Mouse (Mus musculus) liver, adult 2 months (tissue): Measurements from ENCODE around the gene Vmp1.

Experiments
- CTCF ChIP-seq: fragments of 200-500 bp; IDR thresholded peaks from 2 replicates; pipeline ENCODE4 v1.5.1; 2011; ENCODE audit warnings: low read depth, low read length, control low read depth
- POLR2A ChIP-seq: fragments of 200-500 bp; IDR thresholded peaks from 2 replicates; pipeline ENCODE4 v1.6.1; 2011; ENCODE audit warnings: low read length, control low read depth; ENCODE audit not compliant: insufficient read depth; ENCODE audit errors: extremely low read depth

DNA sequence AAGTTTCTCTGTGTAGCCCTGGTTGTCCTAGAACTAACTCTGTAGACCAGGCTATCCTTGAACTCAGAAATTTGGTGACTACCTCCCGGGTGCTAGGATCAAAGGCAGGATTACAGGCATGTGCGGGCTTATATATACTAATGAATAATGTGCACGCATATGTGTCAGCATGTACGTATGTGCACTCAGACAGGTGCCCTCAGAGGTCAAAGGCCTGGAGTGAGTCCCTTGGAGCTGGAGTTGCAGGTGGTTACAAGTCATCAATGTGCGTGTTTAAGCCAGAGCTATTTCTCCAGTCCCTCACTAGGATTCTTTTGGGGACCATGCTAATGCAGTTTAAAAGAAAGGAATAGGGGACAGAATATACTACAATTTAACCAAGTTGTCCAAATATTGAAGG lies 85.5 kb downstream of the Vmp1 start:
- no peak for TF ChIP-seq CTCF
- no peak for TF ChIP-seq POLR2A
